ENCODE assay signal across 12 mouse cellular contexts in genomic region chr11:54961921-54962320, GRCm38 (mm10). TPM values are rescaled to one million over a fixed set of nuclear protein-coding genes. Genes with fewer than 3 reads are reported as not detected.
A peak's percentile ranks its signal among the peaks of the same experiment; 100 is the strongest.
DNase-seq lines count a peak whose midpoint lies in the region; ATAC-seq and TF ChIP-seq lines count a peak whose summit lies in the region.
"Had no signal": no experiment of that assay in that cellular context is flagged by ENCODE, and none has a peak within 500 bp of the region (broad histone marks: within the 10 kb centered on the region; RNA-seq: fewer than 3 reads in every experiment).

No protein-coding gene starts in this region.

- H3K4me3 ChIP-seq in heart, adult 2 months: no peak overlapping the region; the same call in 1 of the 2 replicates
- H3K4me3 ChIP-seq in embryonic facial prominence, embryonic 15.5 days (replicated peaks): no peak overlapping the region
- H3K4me3 ChIP-seq in stomach, embryonic 15.5 days (replicated peaks): no peak overlapping the region; the same call in 1 of the 2 replicates
- no peak overlapping the region for H3K4me3 ChIP-seq in hindbrain, embryonic 16.5 days (ENCODE audit: low read length)

- no peaks in the 10 kb centered on the region for H3K27me3 ChIP-seq in heart, adult 2 months (ENCODE audit: control insufficient read depth, insufficient read depth, low read length)
- no peaks in the 10 kb centered on the region for H3K27me3 ChIP-seq in embryonic facial prominence, embryonic 15.5 days
- H3K27me3 ChIP-seq in stomach, embryonic 15.5 days (replicated peaks): no peaks in the 10 kb centered on the region
- H3K27me3 ChIP-seq in hindbrain, embryonic 16.5 days (replicated peaks; ENCODE audit: control insufficient read depth, insufficient read depth, low read length): no peaks in the 10 kb centered on the region

- peaks cover 5% of the 10 kb centered on the region for H3K4me1 ChIP-seq in heart, adult 2 months (ENCODE audit: control insufficient read depth, insufficient read depth, low read length)
- peaks cover 17% of the 10 kb centered on the region for H3K4me1 ChIP-seq in embryonic facial prominence, embryonic 15.5 days
- peaks cover 19% of the 10 kb centered on the region for H3K4me1 ChIP-seq in stomach, embryonic 15.5 days
- H3K4me1 ChIP-seq in hindbrain, embryonic 16.5 days (ENCODE audit: control insufficient read depth, insufficient read depth, low read depth, low read length): no peaks in the 10 kb centered on the region

- no peak for TF ChIP-seq EP300 in heart, adult 2 months (IDR thresholded peaks at IDR 0.05; ENCODE audit: insufficient read depth, low read depth, low read length)

- no peak overlapping the region for H3K9ac ChIP-seq in heart, adult 2 months (ENCODE audit: low read depth, low read length)
- H3K9ac ChIP-seq in embryonic facial prominence, embryonic 15.5 days: no peak overlapping the region
- no peak overlapping the region for H3K9ac ChIP-seq in stomach, embryonic 15.5 days
- no peak overlapping the region for H3K9ac ChIP-seq in hindbrain, embryonic 16.5 days (ENCODE audit: low read depth, low read length)

- no peaks in the 10 kb centered on the region for H3K36me3 ChIP-seq in heart, adult 2 months (ENCODE audit: control insufficient read depth, insufficient read depth, low read length)
- no peaks in the 10 kb centered on the region for H3K36me3 ChIP-seq in embryonic facial prominence, embryonic 15.5 days
- no peaks in the 10 kb centered on the region for H3K36me3 ChIP-seq in stomach, embryonic 15.5 days
- H3K36me3 ChIP-seq in hindbrain, embryonic 16.5 days (ENCODE audit: control insufficient read depth, insufficient read depth, low read length): no peaks in the 10 kb centered on the region
- H3K36me3 ChIP-seq: G1E had no signal

- 0 out of 2 replicates have a peak overlapping the region, but pooled peaks have one; percentile 25 for H3K4me2 ChIP-seq in embryonic facial prominence, embryonic 15.5 days (replicated peaks)
- peak overlapping the region; percentile 41 for H3K4me2 ChIP-seq in stomach, embryonic 15.5 days
- no peak overlapping the region for H3K4me2 ChIP-seq in hindbrain, embryonic 16.5 days (ENCODE audit: low read length)

- H3K79me2 ChIP-seq in heart, adult 2 months (replicated peaks; ENCODE audit: control insufficient read depth, insufficient read depth, low read length): no peaks in the 10 kb centered on the region

- TF ChIP-seq POLR2A in heart, adult 2 months (IDR thresholded peaks at IDR 0.05; ENCODE audit: insufficient read depth, low read depth, low read length): no peak

- H3K27ac ChIP-seq in heart, adult 2 months: peak overlapping the region; percentile 60
- H3K27ac ChIP-seq in embryonic facial prominence, embryonic 15.5 days (replicated peaks): 0 out of 2 replicates have a peak overlapping the region, but pooled peaks have one; percentile 8
- peak overlapping the region; percentile 48; the same call in 1 of the 2 replicates for H3K27ac ChIP-seq in stomach, embryonic 15.5 days
- no peak overlapping the region for H3K27ac ChIP-seq in hindbrain, embryonic 16.5 days (ENCODE audit: low read depth, low read length)

- ATAC-seq in embryonic facial prominence, embryonic 15.5 days (ENCODE audit: insufficient number of reproducible peaks, low FRiP score, low TSS enrichment, low read depth): no peak
- ATAC-seq in stomach, embryonic 15.5 days (ENCODE audit: insufficient read depth, low FRiP score, low read depth): no peak
- ATAC-seq in hindbrain, embryonic 16.5 days: no peak
- ATAC-seq: lung, postnatal 0 days had no signal

- 31% methylated on average over 3 of the region's 3 CpGs for WGBS in heart, adult 2 months
- WGBS in embryonic facial prominence, embryonic 15.5 days: 46% methylated on average over 3 of the region's 3 CpGs
- WGBS in stomach, embryonic 15.5 days: 48% methylated on average over 3 of the region's 3 CpGs
- 56% methylated on average over 3 of the region's 3 CpGs for WGBS in hindbrain, embryonic 16.5 days

- no peak for TF ChIP-seq CTCF in heart, adult 2 months (IDR thresholded peaks at IDR 0.05)

- DNase-seq in heart, adult 2 months: peak in 1 of 2 experiments; percentile 32
- DNase-seq in heart, postnatal 10 days: no peak
- DNase-seq in lung, postnatal 10 days: peak; percentile 33
- no peak for DNase-seq in lung, postnatal 25 days (ENCODE audit: low spot score)
- DNase-seq in frontal cortex, postnatal 10 days (ENCODE audit: low spot score in 2 of 2): no peak
- DNase-seq: right cerebral cortex, postnatal 14 days; thymus, postnatal 36 days had no signal

- no peaks in the 10 kb centered on the region for H3K9me3 ChIP-seq in embryonic facial prominence, embryonic 15.5 days (replicated peaks)
- H3K9me3 ChIP-seq in stomach, embryonic 15.5 days: no peaks in the 10 kb centered on the region
- no peaks in the 10 kb centered on the region for H3K9me3 ChIP-seq in hindbrain, embryonic 16.5 days (ENCODE audit: control insufficient read depth, low read length)
- H3K9me3 ChIP-seq: G1E had no signal

- intact Hi-C loops in heart, adult 2 months (cut with DNase I): no loop called here
- intact Hi-C loops in heart, postnatal 10 days (cut with DNase I): no loop called here

RNA-seq across cellular contexts. Expression of gene Tnip1, which starts 0.8 kb away (rescaled TPM):
- 10 to 100 TPM; 25.9 to 34.4 TPM for total RNA-seq in heart, adult 2 months (2021)
- 26.6 and 31.9 TPM in 2 replicates for polyA plus RNA-seq in heart, adult 2 months (2012; rRNA removed)
- 10 to 100 TPM; 33.4 to 37.1 TPM for total RNA-seq in heart, postnatal 10 days (2021)
- polyA plus RNA-seq in embryonic facial prominence, embryonic 15.5 days (2015; fragmentation: Nextera tagmentation; extraction: Ambion mirVana): 23.0 and 24.5 TPM in 2 replicates
- polyA plus RNA-seq in stomach, embryonic 15.5 days (2015; fragmentation: Nextera tagmentation; extraction: Ambion mirVana): 20.0 and 20.5 TPM in 2 replicates
- 19.6 and 20.4 TPM in 2 replicates for polyA plus RNA-seq in hindbrain, embryonic 16.5 days (2015; fragmentation: Nextera tagmentation; extraction: Ambion mirVana)

RNA-seq across cellular contexts. Expression of gene Gpx3, which starts 59.7 kb away (rescaled TPM):
- total RNA-seq in heart, adult 2 months (2021): 100 to 1,000 TPM; 219 to 246 TPM
- polyA plus RNA-seq in heart, adult 2 months (2012; rRNA removed): 362 and 401 TPM in 2 replicates
- total RNA-seq in heart, postnatal 10 days (2021): 100 to 1,000 TPM; 102 to 159 TPM
- 285 and 293 TPM in 2 replicates for polyA plus RNA-seq in embryonic facial prominence, embryonic 15.5 days (2015; fragmentation: Nextera tagmentation; extraction: Ambion mirVana)
- polyA plus RNA-seq in stomach, embryonic 15.5 days (2015; fragmentation: Nextera tagmentation; extraction: Ambion mirVana): 164 and 171 TPM in 2 replicates
- 78.5 and 78.8 TPM in 2 replicates for polyA plus RNA-seq in hindbrain, embryonic 16.5 days (2015; fragmentation: Nextera tagmentation; extraction: Ambion mirVana)
- total RNA-seq: G1E had no signal
- polyA plus RNA-seq: G1E had no signal
